Mouse (Mus musculus) lung, adult 2 months (tissue): ENCODE data around the gene Anks1.
"Not testable (repeated sequence)": the region's sequence is repeated elsewhere in the genome, so short reads cannot be mapped to it uniquely, and the experiment has no call there.

Experiments
- CTCF ChIP-seq: fragments of 200-500 bp; IDR thresholded peaks from 2 replicates; pipeline ENCODE4 v1.5.1; 2011; ENCODE audit warnings: mild to moderate bottlenecking, low read length, control low read depth; ENCODE audit not compliant: insufficient read depth
- POLR2A ChIP-seq: fragments of 200-500 bp; IDR thresholded peaks from 2 replicates; pipeline ENCODE4 v1.6.1; 2011; ENCODE audit warnings: low read depth, mild to moderate bottlenecking, control low read depth, low read length, borderline replicate concordance; ENCODE audit errors: extremely low read depth

DNA sequence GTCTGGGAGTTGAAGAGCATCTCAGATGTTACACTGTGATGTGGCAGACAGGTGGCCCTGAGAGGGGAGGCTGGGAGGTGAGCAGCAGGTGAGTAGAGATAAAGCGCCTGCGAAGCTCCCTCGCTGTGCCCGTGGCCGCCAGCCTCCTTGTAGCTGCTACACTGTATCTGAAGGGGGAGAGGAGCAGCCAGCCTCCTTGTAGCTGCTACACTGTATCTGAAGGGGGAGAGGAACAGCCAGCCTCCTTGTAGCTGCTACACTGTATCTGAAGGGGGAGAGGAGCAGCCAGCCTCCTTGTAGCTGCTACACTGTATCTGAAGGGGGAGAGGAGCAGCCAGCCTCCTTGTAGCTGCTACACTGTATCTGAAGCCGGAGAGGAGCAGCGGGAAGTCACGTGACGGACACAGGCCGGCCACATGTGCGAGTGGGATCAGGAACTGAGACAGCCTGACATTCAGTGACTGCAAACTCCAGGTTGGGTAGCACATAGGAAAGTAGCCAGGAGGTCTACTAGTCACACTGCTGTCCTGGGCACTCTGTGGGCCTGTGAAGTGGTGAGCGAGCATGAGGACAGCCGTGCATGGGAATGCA lies 90.7 kb downstream of the Anks1 start:
- not testable (repeated sequence) for TF ChIP-seq POLR2A, CTCF
